Mouse (Mus musculus): ENCODE data around the gene Emp1.
A peak's percentile ranks its signal among the peaks of the same experiment; 100 is the strongest.

Emp1 gene

DNA sequence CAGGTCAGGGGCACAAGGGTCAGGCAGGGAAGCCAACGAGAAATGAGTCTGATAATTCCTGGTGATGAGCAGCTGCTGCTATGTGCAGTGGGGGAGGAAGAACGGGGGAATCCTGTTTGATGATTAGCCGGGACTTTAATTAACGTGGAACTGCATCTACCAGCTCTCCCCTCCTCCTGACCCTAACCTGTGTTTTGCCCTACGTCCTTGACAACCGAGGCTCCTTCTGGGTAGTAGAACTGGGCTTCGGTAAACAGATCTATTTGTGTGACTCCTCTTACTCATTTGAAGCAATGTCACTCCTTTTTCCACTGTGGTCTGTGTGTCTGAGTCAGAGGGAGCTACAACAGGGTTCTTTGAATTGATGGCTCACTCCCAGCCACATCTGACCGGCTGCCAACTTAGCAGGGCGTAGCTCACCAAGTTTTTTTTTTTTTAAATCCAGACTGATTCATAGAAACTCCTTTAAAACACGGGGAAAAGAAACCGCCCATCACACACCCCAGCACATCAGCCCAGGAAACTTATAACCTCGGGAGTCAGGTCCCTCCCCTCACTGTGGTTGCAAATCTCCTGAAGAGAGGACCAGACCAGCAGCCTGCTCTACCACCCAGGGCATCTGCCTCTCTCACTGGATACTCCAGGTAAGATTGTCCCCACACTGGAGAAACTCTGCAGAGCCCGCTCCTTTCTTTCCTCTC, at the start of gene Emp1:
Emp1 (plus strand) TSS at position 87 of the 701 bp plus-strand sequence.
- DNase-seq (ENCODE audit: low spot score in 2 of 2), result no peak

DNA sequence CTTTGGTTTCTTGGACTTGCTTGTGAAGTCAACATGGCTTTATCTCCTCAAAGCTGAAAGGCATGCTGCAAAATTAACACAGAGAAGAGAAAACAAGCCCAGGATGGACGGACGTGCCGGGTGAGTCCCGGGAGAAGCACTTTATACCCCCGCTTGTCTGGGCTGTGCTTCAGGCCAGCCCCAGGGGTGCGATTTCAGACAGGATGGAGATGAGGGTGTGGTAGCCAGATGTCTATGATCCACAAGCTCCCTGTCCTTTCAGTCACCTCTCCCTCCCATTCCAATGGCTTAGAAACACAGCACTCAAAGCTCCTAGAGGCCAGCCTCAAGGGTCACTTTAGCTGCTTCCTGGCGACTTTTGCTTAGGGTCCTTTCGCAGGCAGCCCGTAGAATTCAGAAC, 48.4 kb upstream of the Emp1 start:
- DNase-seq (ENCODE audit: low spot score in 2 of 2), result no peak

DNA sequence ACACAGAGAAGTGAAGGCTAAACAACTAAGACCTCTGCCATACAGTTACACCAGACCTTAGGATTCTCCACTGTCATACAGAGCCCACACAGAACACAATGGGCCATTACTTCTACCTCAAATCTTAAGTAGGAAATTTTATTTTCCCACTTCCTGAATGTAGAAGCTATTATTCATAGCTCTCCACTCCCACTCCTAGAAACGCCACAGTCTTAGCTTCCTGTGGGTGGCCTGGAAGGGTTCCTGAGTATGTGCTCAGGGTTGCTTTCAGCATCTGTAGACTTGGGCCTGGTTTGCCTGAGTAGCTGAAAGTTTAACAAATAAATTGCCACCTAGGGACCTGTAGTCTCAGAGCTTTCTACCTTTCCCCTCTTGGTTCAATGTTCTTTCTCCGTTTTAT, 46.2 kb upstream of the Emp1 start:
- DNase-seq (ENCODE audit: low spot score in 2 of 2), result no peak

DNA sequence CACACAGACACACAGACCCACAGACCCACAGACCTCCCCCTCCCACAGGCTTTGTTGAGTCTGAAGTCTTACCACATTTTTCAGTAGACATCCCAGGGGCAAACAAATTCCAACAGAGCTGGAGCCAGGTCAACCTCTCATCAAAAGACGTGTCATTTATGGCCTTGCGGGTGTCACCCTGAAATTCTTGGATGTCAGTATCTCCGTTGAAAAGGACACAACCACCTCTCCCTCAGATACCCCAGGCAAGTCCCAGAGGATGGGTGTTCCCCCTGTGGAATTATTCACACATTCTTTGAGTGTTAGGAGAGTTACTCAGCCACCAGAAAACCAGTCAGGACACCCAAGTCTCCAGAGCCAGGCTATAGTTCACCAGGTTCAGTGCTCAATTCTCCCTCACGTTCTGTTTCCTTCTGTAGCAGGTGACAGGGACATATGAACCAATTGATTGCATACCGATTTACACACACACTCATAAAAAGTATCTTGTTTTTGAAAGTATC, 42.9 kb upstream of the Emp1 start:
- DNase-seq (ENCODE audit: low spot score in 2 of 2), result no peak

DNA sequence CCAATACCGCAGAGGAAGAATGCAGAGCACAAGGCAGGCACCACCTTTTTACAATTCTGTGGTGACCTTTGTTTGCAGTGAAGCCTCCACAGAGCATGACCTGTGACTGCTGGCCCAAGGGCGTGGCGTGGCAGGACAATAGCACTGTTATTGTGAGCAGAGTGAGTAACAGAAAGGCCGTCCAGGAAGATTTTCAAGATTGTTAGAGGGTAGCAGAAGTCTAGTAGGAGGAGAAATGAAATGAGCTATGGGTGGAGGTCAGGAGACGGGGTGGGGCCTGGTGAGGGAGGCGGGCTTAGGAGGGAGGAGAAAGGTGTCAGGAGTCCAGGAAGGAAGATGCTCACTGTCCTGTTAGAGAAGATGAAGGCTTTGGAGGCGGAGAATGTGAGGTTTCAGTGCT, 39.6 kb upstream of the Emp1 start:
- DNase-seq (ENCODE audit: low spot score in 2 of 2), result no peak

DNA sequence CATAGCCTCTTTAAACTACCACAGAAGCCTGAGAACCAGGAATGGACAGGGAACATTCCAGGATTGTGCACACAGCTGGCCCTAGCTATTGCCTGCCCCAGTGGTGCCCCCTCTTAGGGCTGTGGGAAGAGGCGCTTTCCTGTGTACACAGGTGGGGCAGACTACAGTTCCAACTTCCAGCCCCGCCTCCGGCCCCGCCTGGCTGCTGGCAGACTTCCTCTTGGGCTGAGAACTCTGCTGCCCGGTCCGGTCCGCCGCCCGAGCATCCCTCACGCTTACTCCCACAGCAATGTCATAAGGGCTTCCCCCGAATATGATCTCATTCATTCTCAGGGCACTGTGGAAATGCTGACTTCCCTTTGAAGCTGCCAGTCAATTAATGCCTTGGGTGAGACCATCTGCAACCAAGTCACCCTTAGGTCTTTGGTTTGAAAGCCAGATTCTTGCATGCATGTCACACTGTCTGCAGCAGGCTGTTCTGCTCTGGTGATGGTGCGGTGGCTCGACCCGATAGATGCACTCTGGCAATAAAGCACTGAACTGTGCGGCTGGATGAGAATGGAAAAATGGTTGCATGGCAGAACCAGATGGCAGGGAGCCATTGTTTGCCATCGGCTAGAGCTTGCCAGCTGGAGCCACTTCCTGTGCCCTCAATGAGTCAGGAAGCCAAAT, 38.9 kb upstream of the Emp1 start:
- DNase-seq (ENCODE audit: low spot score in 2 of 2), result peak; percentile 26 to 72

DNA sequence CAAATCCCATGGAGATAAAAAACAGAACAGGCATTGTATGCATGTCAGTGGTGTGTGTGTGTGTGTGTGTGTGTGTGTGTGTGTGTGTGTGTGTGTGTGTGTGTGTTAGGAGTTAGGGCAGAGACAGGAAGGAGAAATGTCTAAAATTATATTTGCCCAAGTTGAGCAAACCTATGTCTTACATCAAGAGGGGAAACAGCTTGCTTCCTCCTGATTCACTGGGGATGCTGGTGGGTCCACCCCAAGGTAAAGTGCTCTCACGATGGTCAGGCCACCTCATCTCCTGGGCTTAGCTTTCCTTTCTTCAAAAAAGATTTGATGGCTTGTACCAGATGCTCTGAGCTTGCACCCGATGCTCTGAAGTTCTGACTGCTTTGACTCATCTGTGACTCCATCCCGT, 38.2 kb upstream of the Emp1 start:
- DNase-seq (ENCODE audit: low spot score in 2 of 2), result no peak

DNA sequence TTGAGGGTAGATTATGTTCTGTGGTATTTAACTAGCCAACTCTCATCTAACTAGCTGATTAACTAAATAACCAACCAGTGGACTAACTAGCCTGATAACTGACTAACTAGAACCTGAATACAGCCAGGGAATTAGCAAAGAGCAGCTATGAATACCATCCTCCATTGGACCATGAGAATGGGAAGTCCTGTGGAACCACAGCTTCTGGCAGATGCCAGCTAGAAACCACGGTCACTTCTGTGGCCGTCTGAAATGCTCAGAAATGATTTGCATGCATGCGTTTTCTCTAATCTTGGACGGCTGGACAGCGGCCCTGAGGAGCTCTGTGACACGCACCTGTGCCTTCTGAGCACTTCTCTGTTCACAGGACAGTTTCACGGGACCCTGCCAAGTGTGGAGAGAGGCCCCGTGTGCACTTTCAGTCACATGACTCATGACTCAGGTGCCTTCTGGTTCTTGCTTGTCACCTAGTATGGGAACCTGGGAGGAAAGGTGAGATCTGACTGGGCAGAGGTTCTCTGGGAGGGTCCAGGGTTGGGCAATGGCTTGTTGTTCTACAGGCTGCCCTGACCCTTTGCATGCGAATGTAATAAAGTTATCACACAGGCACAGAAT, 37.6 kb upstream of the Emp1 start:
- DNase-seq (ENCODE audit: low spot score in 2 of 2), result no peak

DNA sequence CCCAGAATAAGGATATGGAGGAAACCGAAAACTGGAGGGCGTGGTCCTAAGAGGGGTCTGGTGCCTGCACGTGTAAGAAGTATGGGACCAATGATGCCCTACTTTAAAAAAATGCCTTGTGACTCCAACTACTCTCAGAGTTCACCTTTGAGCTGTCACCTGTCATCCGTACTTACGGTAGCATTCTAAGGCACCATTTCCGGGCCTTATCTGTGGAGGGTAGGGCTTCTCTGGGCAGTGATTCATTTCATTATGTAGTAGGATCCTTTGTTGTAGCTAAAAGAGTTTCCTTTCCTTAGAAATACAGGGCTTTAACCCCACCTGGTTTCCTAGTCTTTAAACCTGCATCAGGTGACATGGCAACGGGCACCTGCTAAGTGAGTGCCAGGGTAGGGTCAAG, 35.5 kb upstream of the Emp1 start:
- no peak for DNase-seq (ENCODE audit: low spot score in 2 of 2)

DNA sequence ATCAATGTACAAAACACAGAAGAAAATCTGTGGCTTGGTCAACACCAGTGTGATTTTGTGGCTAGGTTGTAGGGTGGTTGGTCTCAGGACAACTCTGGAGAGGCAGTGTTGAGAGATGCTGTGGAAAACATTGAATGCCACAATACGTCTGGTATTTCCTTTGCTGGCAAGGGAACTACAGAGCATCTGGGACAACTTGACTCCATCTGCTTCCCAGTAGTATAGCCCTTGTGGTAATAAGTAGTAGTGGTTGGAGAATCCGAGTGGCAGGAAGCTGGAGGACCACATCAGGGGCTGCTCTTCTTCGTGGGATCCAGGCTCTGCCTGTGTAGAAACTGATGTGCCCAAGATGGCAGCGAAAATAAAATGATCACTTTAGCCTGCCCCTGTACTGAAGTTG, 30.4 kb upstream of the Emp1 start:
- no peak for DNase-seq (ENCODE audit: low spot score in 2 of 2)

DNA sequence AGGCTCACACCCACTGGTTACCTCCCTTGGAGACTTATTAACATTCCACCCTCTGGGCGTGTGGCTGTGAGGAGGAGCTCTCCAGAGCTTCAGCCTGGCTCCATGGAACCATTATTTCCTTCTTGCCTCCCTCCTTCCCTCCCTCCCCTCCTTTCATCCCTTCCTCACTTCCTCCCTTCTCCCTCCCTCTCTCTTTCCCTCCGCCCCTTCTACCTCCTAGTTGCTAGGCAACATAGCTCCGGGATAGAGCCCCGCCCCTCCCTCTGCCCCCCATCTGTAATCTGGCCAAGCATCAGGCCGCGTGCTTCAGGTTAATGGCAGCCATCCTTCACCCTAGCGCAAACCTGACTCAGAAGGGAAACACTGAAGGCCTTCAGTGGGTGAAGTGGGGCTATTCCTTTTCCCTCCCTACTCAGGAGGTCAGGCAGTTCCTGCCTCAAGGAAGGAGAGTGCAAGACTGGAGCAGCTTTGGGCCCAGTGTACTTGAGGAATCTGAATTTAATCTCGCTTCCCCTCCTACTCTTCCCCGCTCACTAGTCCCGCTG, 29.5 kb upstream of the Emp1 start:
- no peak for DNase-seq (ENCODE audit: low spot score in 2 of 2)

DNA sequence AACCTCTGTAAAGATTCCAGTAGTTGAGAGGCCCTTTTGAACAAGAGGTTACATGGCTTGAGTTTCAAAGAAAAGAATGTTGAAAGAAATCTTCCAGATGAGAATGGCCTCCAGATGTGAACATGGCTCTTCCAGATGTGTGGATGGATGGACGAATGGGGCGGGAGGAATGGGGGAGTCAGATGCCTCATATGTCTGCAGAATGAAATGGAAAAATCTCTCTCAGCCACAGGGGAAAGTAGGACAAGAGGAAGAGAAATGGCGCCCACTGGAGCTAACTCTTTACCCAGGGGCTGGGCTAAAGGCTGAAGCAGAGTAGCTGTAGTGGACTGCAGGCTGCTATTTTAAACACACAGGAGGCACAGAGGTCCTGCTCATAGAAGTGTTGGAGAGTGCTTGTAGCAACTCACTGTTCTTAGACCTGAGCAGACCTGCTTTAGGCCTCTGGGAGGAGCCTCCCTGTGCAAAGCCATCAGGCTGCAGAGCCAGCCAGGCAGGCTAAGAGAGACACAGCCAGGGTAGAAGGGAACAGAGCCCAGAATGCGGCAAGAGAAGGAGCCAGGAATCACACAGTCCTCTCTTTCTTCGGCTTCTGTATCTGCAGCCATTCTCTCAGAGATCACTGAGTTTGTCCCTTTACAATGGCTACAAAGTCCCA, 28.2 kb upstream of the Emp1 start:
- DNase-seq (ENCODE audit: low spot score in 2 of 2), result no peak

DNA sequence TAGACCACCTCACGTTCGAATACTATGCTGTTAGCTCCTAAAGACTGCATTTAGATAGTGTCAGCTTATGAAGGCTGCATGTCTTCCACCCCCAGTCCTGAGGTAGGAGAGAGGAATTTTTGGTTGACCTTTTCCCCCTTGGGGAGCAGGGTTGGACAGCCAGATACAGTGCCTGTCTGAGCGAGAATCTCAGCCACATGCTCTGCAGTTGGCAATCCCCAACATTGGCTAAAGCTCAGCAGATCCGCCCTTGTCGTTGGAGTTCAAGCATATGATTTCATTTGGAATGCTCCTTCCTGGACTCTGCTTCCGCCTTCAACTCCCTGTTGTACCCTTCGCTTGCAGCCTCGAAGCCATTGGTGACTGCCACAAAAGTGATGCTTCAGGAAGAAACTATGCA, 26.0 kb upstream of the Emp1 start:
- DNase-seq (ENCODE audit: low spot score in 2 of 2), result no peak

DNA sequence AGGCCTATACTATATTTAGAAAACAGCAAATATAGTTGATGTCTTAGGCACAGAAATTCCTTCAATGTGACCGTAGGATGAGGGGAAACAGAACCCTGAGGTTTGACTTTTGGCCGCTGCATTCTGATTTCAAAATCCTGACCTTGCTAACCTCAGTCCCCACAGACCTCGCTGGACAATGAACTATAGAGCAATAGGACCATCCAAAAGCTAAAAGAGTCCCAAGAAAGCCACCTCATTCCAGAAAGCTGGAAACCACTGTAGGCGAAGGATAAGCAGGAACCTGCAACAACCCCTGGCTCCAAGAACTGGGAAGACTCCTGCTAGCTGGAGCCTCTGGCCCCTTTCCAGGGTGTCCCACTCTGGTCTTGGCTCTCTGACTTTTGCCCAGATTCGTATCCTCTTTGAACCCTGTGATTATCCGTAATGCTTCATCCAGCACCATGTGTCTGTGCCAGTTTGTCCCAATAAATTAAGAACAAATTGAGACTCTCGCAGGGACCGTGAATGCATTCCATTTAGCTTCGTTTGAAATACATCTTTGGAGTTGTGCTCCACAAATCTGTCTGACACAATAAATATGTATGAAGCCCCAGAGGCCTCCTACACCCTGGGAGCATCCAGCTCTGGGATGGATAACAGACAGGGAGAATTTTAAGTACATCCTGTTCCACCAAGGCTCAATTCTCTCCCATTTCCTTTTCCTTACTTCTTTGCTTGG, 21.8 kb upstream of the Emp1 start:
- DNase-seq (ENCODE audit: low spot score in 2 of 2), result no peak

DNA sequence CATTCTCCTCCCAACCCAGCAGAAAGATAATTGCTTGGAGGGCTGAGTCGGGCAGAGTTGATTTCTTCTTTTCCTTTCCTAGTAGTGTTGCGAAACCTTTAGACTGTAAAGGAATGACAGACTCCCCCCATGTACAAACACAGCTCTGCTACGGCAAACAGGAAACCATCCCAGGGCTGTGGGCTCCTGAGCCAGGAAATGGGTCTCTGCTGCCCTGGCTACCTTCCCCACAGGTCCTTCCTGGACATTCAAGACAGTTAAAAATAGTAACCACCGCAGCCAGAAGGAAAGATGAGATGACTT, 21.3 kb upstream of the Emp1 start:
- no peak for DNase-seq (ENCODE audit: low spot score in 2 of 2)

DNA sequence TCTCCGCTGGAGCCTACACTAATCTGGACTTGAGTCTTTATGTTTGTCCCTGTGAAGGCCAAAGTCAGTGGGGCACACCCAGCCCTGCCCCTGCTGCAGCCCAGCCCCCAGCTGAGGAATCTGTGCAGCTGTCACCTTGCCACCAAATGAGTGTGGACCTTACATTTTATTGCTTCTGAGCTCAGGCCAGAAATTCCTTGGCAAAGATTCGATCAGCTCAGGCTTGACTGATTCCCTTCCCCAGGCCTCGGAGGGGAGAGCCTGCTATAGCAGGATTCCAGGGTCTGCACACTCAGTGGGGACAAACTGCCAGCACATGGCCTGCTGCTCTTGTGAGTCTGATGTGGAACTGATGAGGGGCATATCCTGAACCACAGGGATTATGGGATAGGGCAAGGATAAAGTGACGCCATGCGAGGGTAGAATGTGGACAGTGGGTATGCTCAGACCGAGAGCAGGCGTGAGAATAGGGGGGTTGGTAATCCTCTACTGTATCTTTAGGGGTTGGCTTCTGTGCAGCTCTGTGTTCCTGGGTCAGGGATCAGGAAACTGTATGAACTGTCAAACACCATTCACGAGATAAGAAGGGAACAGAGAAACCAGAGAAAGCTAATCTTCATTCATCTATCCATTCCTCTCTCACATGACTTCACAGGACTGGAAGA, 10.6 kb upstream of the Emp1 start:
- no peak for DNase-seq (ENCODE audit: low spot score in 2 of 2)

DNA sequence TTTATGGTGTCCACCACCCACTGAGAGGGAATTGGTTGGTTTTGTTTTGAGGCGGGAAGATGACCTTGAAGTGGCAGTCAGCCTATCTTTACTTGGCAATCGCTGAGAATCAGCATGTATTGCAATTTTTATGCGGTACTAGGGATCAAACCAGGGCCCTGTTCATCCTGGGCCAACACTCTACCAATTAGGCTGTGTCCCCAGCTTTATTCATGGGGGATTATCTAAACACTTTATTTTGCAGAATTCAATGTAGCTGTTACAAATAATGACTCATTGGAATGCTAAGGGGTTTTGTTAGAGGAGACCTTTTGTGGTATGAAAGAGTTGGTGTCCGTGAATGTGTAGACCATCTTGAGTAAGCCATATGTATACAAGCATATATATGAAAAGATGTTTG, 9.8 kb upstream of the Emp1 start:
- DNase-seq (ENCODE audit: low spot score in 2 of 2), result no peak

DNA sequence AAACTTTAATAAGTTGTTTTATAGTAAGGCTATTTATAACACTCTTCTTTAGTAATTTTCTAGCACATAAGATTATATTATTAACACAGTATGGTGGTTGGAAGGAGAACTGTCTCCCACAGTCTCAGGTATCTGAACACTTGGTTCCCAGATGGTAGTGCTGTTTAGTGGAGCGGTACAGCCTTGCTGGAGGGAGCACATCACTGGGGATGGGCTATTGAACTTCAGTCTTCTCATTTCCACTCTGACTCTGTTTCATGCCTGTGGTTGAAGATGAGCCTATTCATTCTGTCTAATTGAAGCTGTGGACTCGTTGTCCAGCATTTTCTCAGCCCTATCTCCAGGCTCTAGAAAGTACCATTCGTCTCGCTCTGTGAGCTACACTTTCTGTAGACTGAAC, 7.4 kb upstream of the Emp1 start:
- DNase-seq (ENCODE audit: low spot score in 2 of 2), result no peak

DNA sequence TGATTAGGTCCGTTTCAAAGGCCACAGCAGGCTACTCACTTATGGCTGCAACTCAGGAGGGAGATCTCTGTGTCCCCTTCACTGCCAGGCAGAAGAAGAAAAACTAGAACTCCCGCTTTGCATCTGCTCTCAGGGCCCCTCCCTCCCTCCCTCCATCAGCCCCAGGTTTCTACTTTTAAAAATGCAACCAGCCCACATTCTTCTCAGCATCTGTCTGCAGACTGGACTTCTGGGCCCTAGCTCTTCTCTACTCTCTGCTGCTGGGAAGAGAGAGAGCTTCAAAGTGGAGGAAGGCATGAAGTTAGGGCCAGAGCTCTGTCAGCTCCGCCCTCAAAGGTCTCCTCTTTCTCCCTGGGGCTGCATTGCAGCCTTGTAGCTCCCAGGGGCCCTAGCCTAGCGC, 2.0 kb upstream of the Emp1 start:
- DNase-seq (ENCODE audit: low spot score in 2 of 2), result no peak

DNA sequence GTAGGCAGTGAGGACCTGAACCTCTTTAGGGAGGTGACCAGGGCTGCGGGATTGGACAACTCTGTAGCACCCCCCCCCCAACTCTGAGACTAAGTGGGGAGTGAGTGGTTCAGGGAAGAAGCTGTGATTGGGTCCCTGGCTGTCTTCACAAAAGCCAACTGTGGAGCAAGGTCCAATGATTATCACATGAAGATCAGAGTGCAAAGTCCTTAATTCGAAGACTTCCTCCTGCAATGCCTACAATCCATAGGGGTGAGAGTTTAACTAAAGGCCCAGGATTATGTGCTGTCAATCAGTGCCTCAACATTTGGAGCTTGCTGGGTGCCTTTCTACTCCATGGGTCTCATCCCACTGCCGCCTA, 267 bp upstream of the Emp1 start:
- DNase-seq (ENCODE audit: low spot score in 2 of 2), result no peak

DNA sequence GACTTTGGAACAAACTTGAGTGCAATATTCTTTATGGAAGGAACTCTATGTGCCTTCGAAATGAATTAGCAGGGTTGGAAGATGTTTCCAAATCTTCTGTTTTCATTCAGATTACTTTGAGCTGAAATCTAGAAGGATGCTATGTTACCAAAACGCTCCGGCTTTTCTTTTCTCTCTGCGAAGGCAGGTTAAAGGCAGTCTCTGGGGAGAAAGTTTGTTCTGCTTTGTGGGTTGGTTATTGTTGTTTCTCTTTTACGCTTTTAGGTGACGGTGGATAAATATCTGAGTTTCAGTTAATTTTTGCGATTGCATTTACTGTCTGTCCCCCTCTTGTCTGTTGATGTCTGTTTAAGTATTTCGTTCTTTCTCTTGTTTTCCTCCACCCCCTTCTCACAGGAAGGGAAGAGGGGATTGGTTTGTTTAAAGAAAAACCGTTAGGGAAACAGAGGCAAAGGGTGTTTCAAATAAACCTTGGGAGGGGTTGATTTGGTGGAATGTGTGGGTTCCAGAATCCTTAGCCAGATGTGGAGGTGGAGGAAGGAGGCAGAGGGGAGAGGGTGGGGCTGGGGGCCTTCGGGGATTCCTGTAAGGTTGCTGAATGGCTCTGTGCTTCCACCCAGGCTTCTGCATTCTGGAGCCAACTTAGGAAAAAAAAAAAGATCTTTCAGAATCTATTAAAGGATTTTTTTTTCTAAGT, 1.1 kb downstream of the Emp1 start:
- no peak for DNase-seq (ENCODE audit: low spot score in 2 of 2)
